Mouse (Mus musculus) adrenal gland, postnatal 4 days (tissue): Measurements from ENCODE around the gene Gorasp1. TPM values are rescaled to one million over a fixed set of nuclear protein-coding genes. Genes with fewer than 3 reads are reported as not detected.

Source experiments
- DNase-seq, 2 experiments: peaks; one replicate each; pipeline ENCODE4 v3.0.0; 2021 to 2022; ENCODE audit warnings: low spot score in 2 of 2, mixed read lengths in 2 of 2
- total RNA-seq, 2 experiments: library from RNA; stranded (reverse); gene quantifications; 2 replicates each; pipeline ENCODE4 v1.2.3; 2021

The Gorasp1 gene
- total RNA-seq, 2 experiments from 2014 or later: 26.9 to 27.1 TPM

GRCm38 (mm10) chr9:119933675-119934074 lies 3.7 kb downstream of the Gorasp1 start:
- no peak for DNase-seq

DNA sequence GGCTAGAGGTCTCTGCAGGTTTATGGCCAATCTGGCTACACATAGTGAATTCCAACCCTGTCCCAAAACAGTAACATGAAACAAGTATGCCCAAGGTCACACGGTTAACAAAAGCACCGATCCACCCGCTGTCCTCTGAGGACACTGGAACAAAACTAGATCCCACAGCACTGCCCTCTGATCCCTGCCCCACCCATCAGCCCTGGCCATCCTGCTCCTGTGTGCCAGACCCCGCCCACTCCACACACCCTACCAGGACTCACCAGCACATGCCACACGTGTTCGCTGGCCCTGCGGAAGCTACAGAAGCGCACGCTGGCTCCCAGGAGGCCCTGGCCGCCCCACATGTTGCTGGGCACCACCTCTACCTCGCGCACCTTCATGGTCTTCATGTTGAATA lies 5.0 kb downstream of the Gorasp1 start:
- no peak for DNase-seq

DNA sequence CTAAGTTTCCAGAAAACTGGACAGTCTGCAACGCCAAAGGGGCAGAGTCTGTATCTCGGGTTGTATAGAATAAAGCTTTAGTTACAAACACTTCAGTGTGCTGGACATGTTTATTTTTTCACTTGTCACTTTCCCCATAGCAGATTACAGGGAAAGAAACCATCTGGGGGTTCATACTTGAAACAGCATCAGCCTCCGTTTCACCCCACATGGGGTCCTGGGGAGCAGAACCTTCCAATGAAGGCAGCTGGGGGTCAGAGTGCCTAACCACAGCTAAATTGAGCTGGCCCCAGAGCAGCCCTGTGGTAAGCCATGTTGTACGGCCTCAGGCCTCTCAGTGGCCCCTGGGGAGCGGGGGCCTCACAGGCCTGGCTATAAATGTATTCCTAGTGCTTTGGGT lies 10.9 kb downstream of the Gorasp1 start:
- no peak for DNase-seq

GRCm38 (mm10) chr9:119925729-119926128 lies 11.6 kb downstream of the Gorasp1 start:
- DNase-seq: no peak

GRCm38 (mm10) chr9:119925120-119925657 lies 12.2 kb downstream of the Gorasp1 start:
- no peak for DNase-seq

DNA sequence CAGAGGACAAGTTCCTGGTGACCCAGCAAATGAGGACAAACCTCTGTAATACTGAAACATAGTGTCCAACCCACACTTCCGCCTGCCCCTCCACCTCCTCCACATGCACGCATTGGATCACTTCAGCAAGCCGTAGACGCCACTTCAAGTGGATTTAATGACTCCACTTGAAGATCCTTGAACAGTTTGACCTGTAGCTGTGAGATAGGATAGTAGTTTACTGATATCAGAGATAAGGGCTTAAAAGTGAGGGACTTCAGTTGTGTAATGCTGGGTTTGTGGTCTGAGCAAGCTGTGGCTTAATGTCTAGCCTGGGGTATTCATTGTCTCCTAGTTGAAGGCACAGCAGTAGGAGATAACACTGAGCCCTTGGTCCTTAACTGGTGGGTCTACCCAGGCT lies 13.9 kb downstream of the Gorasp1 start:
- no peak for DNase-seq

DNA sequence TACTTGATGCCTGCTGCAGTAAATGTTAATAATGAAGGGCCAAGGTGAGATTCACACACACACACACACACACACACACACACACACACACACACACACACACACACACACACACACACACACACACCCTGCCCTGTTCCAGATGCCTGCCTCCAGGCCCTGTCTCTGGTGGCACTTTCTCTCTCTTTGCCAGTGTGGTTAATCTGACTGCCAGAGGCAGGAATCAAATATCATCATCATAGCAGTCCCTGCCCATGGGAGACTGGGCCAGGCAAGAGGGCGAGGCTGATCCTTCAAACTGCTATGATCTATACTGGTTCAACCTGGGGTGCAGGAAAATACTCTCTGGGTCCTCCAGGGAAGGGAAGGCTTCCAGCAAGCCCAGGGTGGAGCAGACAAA lies 17.5 kb downstream of the Gorasp1 start:
- DNase-seq: no peak

DNA sequence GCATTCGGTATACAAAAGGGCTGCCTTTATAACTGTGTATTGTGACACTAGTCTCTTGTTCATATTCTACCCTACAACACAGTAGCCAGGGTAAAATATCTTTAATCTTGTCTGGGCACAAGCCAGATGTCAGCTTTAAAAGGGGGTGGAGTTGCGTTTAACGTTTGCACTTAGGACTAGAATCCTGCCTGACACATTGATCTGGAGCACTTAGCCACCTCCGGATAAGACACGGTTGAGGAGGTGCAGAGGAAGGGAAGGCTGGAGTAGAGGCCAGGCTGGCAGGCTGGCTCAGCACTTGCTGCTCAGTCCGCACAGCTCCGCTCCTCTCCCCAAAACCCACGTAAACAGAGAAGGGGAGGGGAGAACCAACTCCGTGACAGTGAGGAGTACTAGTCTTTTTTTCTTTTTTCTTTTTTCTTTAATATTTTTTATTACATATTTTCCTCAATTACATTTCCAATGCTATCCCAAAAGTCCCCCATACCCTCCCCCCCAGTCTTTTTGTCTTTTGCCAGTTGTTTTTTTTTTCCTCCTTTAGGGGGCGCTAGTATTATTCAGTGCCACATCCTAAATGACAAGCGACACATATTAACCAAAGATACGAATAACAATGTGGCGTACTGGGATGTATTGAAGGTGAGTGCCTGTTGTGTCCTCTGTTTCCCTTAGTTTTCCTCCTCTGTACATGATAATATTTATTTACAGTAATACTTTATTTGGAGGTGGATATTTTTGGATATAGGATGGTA lies 24.1 kb downstream of the Gorasp1 start:
- no peak for DNase-seq

DNA sequence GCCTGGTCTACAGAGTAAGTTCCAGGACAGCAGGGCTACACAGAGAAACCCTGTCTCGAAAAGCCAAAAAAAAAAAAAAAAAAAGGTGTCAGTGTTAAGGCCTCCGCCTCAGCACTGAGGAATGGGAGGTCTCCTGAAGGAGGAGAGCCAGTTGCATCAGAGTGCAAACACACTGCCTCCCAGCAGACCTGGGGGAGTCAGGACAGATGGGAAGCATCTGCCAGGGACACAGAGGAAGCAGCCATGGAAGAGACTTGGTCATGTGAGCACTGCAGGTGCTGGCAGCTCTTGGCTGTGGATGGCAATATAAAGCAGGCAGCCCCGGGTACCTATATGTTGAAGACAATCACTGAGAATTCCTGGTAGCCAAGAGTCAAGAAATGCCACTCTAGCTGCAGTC lies 27.4 kb downstream of the Gorasp1 start:
- no peak for DNase-seq

DNA sequence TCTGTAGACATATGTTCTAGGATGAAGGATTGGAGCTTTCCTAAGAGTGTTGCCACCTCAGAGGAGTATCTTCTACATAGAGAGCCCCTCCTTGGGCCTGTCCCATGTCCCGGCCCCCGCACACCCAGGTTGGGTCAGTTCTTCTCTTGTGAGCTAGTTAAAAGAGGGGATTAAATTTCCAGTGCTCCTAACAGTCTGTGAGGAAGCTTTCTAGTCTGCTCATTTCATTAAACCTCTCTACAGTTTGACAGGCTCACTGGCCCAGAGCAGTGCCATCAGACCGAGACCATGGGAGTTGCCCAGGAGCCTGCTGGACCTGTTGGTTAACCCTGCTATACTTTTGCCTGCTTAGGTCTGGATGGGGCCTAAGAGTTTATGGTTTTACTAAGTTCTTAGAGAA lies 28.7 kb downstream of the Gorasp1 start:
- no peak for DNase-seq

GRCm38 (mm10) chr9:119902410-119903151 lies 34.8 kb downstream of the Gorasp1 start:
- DNase-seq: no peak

DNA sequence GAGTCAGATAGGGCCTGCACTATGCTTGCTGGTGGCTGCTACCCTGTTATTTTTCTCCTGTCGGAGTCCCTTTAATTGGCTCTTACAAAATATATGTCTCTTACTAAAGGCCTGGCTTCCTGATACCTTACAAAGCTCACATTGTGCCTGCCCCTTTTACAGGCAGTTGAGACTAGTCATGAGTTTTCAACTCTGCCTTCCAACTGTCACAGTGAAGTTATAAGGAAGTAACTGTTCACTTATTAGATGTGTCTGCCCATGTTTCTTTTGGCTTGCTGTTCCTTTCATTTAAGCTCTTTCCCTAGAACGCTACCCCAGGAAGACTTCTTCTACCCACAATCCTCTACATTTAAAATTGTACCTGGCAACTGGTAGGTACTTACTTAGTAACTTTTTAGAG lies 37.9 kb downstream of the Gorasp1 start:
- no peak for DNase-seq

DNA sequence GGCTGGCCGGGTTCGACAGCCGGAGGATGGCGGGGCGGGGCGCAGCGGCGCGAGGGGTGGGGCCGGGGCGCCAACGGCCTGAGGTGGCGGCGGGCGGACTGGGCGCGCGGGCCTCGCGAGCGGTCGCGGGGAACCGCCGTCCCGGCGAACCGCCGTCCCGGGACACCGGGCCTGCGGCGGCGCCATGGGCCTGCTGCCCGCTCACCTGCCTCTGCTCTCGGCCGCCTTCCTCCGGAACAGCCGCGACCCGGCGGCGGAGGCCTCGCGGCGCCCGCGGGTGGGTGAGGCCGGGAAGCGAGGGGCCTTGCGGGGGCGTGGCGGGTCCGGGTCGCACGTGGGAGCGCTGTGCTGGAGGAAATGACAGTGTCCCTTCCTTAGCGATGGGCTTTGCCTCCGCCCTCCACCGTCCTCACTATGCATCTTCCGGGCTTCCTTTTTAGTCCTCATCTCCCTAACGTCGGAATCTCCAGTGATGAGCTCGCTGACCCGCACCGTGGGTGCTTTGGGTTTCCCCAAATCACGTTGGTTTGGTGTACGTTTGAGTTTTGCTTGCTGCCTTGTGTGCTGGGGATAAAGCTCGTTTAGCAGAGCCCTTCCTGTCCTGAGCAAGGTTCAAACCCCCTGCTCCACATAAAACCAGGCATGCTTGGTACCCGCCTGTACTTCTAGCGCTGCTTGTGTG lies 42.2 kb downstream of the Gorasp1 start:
- DNase-seq: peak in 1 of 2 experiments; percentile 30

- DNase-seq: peak; percentile 71 to 90
Measured at GRCm38 (mm10) chr9:119894339-119895009, 42.9 kb downstream of the Gorasp1 start, which contains the start of gene Wdr48. Wdr48 (plus strand) TSS chr9:119894878.

GRCm38 (mm10) chr9:119893881-119894280 lies 43.5 kb downstream of the Gorasp1 start:
- DNase-seq: no peak

DNA sequence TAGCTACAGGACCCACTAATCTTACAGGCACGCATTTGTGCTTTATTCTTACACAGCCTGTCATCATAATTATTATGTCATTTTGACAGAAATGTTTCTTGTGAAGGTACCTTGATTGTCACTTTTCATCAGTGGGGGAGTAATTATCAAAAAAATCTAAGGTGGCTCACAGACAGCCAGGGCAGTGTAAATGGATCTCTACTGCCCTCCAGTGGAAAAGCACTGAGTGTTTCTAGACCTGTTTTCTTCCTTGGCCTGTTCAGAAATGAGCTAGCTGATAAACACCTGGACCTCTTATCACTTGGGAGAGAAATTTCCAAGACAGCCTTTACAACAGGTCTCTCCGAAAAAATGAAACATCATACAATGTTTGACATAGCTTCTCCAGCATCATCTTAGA lies 46.7 kb downstream of the Gorasp1 start:
- no peak for DNase-seq

DNA sequence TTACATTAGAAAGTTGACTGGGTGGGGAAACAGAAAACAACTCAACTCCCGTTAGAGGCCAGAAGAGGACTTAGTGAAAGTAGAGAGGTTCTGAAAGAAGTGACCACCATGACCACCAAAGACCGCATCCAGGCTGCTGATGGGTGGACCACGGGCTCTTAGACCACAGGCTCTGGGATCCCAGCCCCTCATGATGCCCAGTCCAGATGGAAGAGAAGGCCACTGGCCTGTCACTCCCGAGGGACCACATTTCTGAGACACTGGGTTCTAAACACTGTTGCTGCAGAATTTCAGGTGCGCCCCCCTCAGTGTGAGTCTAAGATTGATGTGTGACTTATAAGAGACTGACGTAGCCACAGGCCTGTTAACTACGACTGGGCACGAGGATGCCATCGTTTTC lies 47.9 kb downstream of the Gorasp1 start:
- no peak for DNase-seq

GRCm38 (mm10) chr9:119888843-119889246 lies 48.5 kb downstream of the Gorasp1 start:
- DNase-seq: no peak

DNA sequence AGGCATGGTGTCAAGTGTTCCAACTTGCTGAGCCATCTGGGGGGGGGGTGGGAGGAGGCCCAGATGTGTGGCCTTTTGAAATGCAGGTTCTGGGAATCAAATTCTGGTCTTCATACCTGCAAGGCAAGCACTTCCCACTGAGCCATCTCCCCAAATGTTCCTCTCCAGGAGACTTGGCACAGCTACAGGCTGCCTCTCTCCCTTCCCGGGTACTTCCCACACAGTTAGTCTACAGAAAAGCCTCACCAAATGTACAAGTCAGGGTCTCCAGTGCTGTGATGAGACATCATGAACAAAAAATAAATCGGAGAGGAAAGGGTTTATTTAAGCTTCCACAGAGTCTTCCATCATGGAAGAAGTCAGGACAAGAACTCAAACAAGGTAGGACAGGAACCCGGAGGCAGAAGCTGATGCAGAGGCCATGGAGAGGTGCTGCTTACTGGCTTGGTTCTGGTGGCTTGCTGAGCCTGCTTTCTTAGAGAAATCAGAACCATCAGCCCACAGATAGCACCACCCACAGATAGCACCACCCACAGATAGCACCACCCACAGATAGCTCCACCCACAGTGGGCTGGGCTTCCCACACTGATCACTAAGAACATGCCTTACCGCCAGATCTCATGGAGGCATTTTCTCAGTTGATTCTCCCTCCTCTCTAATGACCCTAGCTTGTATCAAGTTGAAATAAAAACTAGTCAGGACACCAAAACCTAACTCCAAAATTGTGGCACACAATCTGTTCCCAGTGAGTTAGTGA lies 50.0 kb downstream of the Gorasp1 start:
- DNase-seq: no peak
